Mouse (Mus musculus) forebrain, embryonic 16.5 days (tissue): ENCODE data around the gene Uap1l1. TPM values are rescaled to one million over a fixed set of nuclear protein-coding genes. Genes with fewer than 3 reads are reported as not detected.

Source experiments
- ATAC-seq: fragments of 200-750 bp; cut with Nextera tagmentation; 2 replicates; pipeline ENCODE4 v1.8.0; 2017; ENCODE audit warnings: mild to moderate bottlenecking, moderate library complexity
- H3K27ac ChIP-seq: fragments of 300-500 bp; sonication (generic); 2 replicates; pipeline ENCODE4 v1.5.1; 2014; ENCODE audit warnings: low read length, control low read depth
- H3K27me3 ChIP-seq: fragments of 300-500 bp; sonication (generic); replicated peaks from 2 replicates; pipeline ENCODE4 v1.6.1; 2014; ENCODE audit warnings: low read length; ENCODE audit not compliant: control insufficient read depth, insufficient read depth
- H3K36me3 ChIP-seq: fragments of 300-500 bp; sonication (generic); 2 replicates; pipeline ENCODE4 v1.6.1; 2014; ENCODE audit not compliant: control insufficient read depth, insufficient read depth
- H3K4me1 ChIP-seq: fragments of 300-500 bp; sonication (generic); replicated peaks from 2 replicates; pipeline ENCODE4 v1.6.1; 2014; ENCODE audit warnings: low read length; ENCODE audit not compliant: control insufficient read depth, insufficient read depth
- H3K4me2 ChIP-seq: fragments of 300-500 bp; sonication (generic); 2 replicates; pipeline ENCODE4 v1.6.1; 2014; ENCODE audit warnings: mild to moderate bottlenecking, low read length, control low read depth
- H3K4me3 ChIP-seq: fragments of 300-500 bp; sonication (generic); replicated peaks from 2 replicates; pipeline ENCODE4 v1.5.1; 2014; ENCODE audit warnings: mild to moderate bottlenecking, low read length, control low read depth
- H3K9ac ChIP-seq: fragments of 300-500 bp; sonication (generic); replicated peaks from 2 replicates; pipeline ENCODE4 v1.6.1; 2014; ENCODE audit warnings: low read depth, low read length, control low read depth
- H3K9me3 ChIP-seq: fragments of 300-500 bp; sonication (generic); 2 replicates; pipeline ENCODE4 v1.6.1; 2016; ENCODE audit warnings: low read length; ENCODE audit not compliant: control insufficient read depth
- WGBS: fragments of 180-500 bp; shearing (Covaris S2); extraction: QIAGEN DNeasy Blood & Tissue Kit; methylation state at CpG from one replicate; pipeline ENCODE4 v1.1.7; 2014; 5-methylcytosine and 5-hydroxymethylcytosine counted together
- polyA plus RNA-seq: library from polyadenylated mRNA; unstranded; fragments of >200 nt; fragmentation: Nextera tagmentation; extraction: Ambion mirVana; gene quantifications from 2 replicates; pipeline ENCODE4 v1.2.1, GENCODE M21; 2015

Uap1l1 gene
- polyA plus RNA-seq, 1 experiment from 2014 or later = 3.3 TPM

- peaks cover 23% of the 10 kb centered on the region for H3K4me1 ChIP-seq
- H3K9ac ChIP-seq = peak overlapping the region; percentile 64
- WGBS = 1% methylated on average over 42 of the region's 42 CpGs
- H3K27me3 ChIP-seq = no peaks in the 10 kb centered on the region
- no peaks in the 10 kb centered on the region for H3K36me3 ChIP-seq
- peak; percentile 5; the same call in 1 of the 2 replicates for ATAC-seq
- no peak overlapping the region for H3K27ac ChIP-seq
- H3K9me3 ChIP-seq = no peaks in the 10 kb centered on the region
- peak overlapping the region; percentile 76 for H3K4me2 ChIP-seq
- peak overlapping the region; percentile 71 for H3K4me3 ChIP-seq
These were observed 7.3 kb upstream of the Uap1l1 start for GRCm38 (mm10) chr2:25372644-25373391.

DNA sequence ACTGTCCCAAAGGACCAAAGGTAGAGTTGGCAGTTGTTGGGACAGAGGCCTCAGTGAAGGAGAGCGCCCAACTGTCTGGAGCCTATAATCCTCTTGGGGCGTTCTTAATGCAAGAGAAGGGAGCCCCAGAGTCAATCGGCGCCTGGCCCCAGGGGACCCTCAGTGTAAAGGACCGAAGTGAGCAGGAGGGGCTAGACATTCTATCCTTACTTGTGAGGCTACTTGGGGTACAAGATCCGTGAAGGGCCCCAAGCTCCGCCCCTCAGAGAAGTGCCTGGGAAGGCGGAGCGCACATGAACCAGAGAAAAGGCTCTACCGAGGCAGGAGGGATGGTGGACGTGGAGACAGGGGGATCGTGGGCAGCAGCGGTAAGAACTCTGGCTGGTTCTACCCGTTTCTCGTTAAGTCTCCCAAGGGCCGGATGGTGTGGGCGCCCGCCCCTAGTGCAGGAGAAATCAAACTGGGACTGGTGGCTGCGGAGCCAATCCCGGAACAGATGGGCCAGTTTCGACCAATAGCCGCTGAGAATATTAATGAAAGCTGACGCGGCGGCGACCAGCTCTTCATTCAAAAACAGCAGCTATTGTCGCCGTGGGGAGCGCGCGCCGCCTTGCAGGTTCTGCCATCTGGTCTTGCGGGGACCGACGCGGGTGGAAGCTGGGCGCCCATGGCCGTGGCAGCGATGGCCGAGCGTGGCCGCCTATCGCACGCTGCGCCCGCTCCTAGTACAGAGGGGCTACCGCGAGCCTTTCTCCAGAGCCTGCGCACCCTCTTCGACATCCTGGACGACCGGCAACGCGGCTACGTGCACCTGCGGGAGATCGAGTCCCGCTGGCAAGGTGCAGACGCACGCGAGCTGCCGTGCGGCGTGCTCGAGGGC, 6.5 kb upstream of the Uap1l1 start, which contains the start of gene Sapcd2:
Sapcd2 (plus strand) TSS at position 558 of the 880 bp plus-strand sequence.
- ATAC-seq = peak; percentile 98
- Histone ChIP-seq H3K4me1 (peaks cover 23% of the 10 kb centered on the region), H3K9ac (peak within 1 kb of the TSS; percentile 64), H3K4me3 (peak within 1 kb of the TSS; percentile 71), H3K4me2 (peak within 1 kb of the TSS; percentile 76), H3K36me3 (no peaks in the 10 kb centered on the region), H3K27ac (peak within 1 kb of the TSS; percentile 70), H3K27me3 (no peaks in the 10 kb centered on the region), H3K9me3 (no peaks in the 10 kb centered on the region)
- WGBS = under 1% methylated on average over 65 of the region's 65 CpGs

- WGBS = 93% methylated on average over 3 of the region's 3 CpGs
- Histone ChIP-seq H3K4me2 (no peak overlapping the region), H3K9me3 (no peaks in the 10 kb centered on the region), H3K9ac (no peak overlapping the region), H3K4me1 (peaks cover 29% of the 10 kb centered on the region), H3K27me3 (peaks cover 9% of the 10 kb centered on the region), H3K4me3 (no peak overlapping the region), H3K27ac (no peak overlapping the region), H3K36me3 (no peaks in the 10 kb centered on the region)
- ATAC-seq = no peak
These were observed 4.5 kb upstream of the Uap1l1 start for GRCm38 (mm10) chr2:25369996-25370395.

- Histone ChIP-seq H3K27ac (no peak overlapping the region), H3K4me1 (peaks cover 9% of the 10 kb centered on the region), H3K4me2 (peak overlapping the region; percentile 99), H3K4me3 (peak overlapping the region; percentile 61), H3K27me3 (peaks cover 21% of the 10 kb centered on the region), H3K36me3 (no peaks in the 10 kb centered on the region), H3K9me3 (no peaks in the 10 kb centered on the region), H3K9ac (no peak overlapping the region)
- 32% methylated on average over 9 of the region's 9 CpGs for WGBS
- peak; percentile 18; the same call in 1 of the 2 replicates for ATAC-seq
These were observed 756 bp downstream of the Uap1l1 start for GRCm38 (mm10) chr2:25364761-25365090.

DNA sequence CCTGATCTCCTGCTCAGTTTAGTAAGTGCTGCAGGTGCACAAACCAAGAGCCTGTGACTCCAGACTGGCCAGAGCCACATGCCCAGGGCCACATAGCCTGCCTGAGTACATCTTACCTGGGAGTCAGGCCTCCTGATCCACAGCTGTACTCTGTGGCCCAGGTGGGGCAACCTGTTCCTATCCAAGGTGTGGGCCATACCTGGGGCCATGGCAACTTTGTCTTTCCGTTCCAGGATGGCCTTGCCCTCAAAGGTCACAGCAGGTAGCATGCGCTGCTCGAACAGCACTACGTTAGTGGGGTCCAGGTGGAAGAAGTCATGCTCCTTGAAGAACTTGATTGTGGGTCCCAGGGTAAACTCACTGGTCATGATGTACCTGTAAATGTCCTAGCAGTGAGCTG, 1.2 kb downstream of the Uap1l1 start:
- Histone ChIP-seq H3K36me3 (no peaks in the 10 kb centered on the region), H3K27ac (no peak overlapping the region), H3K9me3 (no peaks in the 10 kb centered on the region), H3K4me3 (no peak overlapping the region), H3K27me3 (peaks cover 21% of the 10 kb centered on the region), H3K9ac (no peak overlapping the region), H3K4me2 (no peak overlapping the region), H3K4me1 (peaks cover 9% of the 10 kb centered on the region)
- ATAC-seq = no peak
- WGBS = 88% methylated on average over 4 of the region's 4 CpGs

DNA sequence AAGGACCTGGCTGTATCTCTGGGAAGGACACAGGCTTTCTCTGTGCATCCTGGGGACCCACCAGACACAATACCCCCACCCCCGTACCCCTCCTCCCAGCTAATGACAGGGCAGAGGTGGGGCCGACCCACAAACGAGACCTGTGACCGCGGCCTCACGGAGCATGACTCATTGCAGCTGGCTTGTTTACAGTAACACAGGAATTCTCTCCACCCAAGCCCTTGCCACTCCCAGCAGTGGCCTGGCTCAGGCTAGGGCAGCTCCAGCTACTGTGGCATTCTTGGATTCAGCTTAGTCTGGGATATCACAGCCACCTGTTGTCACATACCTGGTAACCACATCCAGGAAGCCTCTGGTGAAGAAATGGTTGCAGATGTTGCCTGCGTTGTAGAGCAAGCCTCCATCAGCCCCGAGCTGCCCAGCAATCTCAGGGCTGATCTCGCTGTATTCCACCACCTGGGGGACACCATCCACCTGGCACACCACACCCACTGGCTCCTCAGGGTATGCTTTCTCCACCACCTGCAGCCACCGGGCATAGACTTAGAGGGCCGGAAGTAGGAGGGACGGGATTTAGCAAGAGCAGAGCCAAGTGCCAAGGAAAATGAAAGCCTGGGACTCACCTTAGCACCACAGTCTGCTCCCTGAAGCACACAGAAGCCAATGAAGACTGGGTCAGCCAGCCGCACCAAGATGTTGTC, 1.9 kb downstream of the Uap1l1 start:
- H3K4me2 ChIP-seq = no peak overlapping the region
- no peak overlapping the region for H3K27ac ChIP-seq
- 60% methylated on average over 13 of the region's 13 CpGs for WGBS
- H3K36me3 ChIP-seq = no peaks in the 10 kb centered on the region
- H3K4me1 ChIP-seq = peaks cover 9% of the 10 kb centered on the region
- no peak for ATAC-seq
- H3K9ac ChIP-seq = no peak overlapping the region
- H3K9me3 ChIP-seq = no peaks in the 10 kb centered on the region
- H3K27me3 ChIP-seq = peaks cover 21% of the 10 kb centered on the region
- no peak overlapping the region for H3K4me3 ChIP-seq

GRCm38 (mm10) chr2:25359848-25360247, 5.6 kb downstream of the Uap1l1 start:
- Histone ChIP-seq H3K9ac (no peak overlapping the region), H3K4me1 (peaks cover 21% of the 10 kb centered on the region), H3K4me2 (no peak overlapping the region), H3K9me3 (no peaks in the 10 kb centered on the region), H3K27ac (no peak overlapping the region), H3K27me3 (peaks cover 11% of the 10 kb centered on the region), H3K36me3 (no peaks in the 10 kb centered on the region), H3K4me3 (no peak overlapping the region)
- 86% methylated on average over 4 of the region's 4 CpGs for WGBS
- ATAC-seq = no peak

GRCm38 (mm10) chr2:25356208-25357079, 9.0 kb downstream of the Uap1l1 start, which contains the start of gene Dpp7:
TSS of gene Dpp7 (minus strand) at chr2:25356359.
- 4% methylated on average over 13 of the region's 13 CpGs for WGBS
- no peaks in the 10 kb centered on the region for H3K9me3 ChIP-seq

More at GRCm38 (mm10) chr2:25356208-25357079, 9.0 kb downstream of the Uap1l1 start, which contains the start of gene Dpp7:
- Histone ChIP-seq H3K9ac (peak within 1 kb of the TSS; percentile 68), H3K4me3 (peak within 1 kb of the TSS; percentile 56), H3K27ac (no peak within 1 kb of the TSS), H3K27me3 (no peaks in the 10 kb centered on the region), H3K36me3 (peaks cover 7% of the 10 kb centered on the region), H3K4me1 (peaks cover 19% of the 10 kb centered on the region), H3K4me2 (peak within 1 kb of the TSS; percentile 89)
- peak; percentile 76 for ATAC-seq
